Mouse (Mus musculus): Measurements from ENCODE around the gene Fam163a. TPM values are rescaled to one million over a fixed set of nuclear protein-coding genes. Genes with fewer than 3 reads are reported as not detected.

Gene Fam163a
- polyA plus RNA-seq, 1 experiment: 0.02 TPM

DNA sequence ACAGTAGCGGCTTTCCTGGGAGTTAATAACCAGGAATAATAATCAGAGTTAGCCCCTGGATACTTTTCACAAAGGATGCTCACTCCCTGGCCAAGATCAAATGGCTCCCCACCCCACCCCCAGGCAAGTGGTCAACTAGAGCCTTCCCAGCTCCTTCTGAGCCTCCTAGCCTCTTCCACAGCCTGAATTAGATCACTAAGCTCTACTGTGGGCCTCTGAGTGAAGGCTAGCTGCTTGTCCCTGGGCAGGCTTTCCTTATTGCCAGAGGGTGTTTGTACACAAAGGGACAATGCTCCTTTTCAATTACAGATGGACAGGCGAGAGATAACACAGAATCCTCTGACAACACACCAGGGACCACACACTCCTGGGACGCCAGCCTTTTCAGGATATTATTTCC, 2.2 kb downstream of the Fam163a start:
- H3K4me3 ChIP-seq (ENCODE audit: control insufficient read depth, low read depth, low read length): no peak overlapping the region
- H3K27ac ChIP-seq (ENCODE audit: control insufficient read depth, insufficient read depth, low read depth, low read length): no peak overlapping the region
- TF ChIP-seq POLR2A (IDR thresholded peaks at IDR 0.05; ENCODE audit: control insufficient read depth, low read depth, low read length): no peak
- TF ChIP-seq CTCF (IDR thresholded peaks at IDR 0.05; ENCODE audit: control insufficient read depth, insufficient read depth, insufficient replicate concordance, low read depth, low read length): no peak
- no peaks in the 10 kb centered on the region for H3K27me3 ChIP-seq (ENCODE audit: control insufficient read depth, insufficient read depth, low read length)
- H3K36me3 ChIP-seq (ENCODE audit: control insufficient read depth, insufficient read depth, low read length): no peaks in the 10 kb centered on the region
- H3K4me1 ChIP-seq (ENCODE audit: control insufficient read depth, insufficient read depth, low read length): peaks cover 5% of the 10 kb centered on the region

DNA sequence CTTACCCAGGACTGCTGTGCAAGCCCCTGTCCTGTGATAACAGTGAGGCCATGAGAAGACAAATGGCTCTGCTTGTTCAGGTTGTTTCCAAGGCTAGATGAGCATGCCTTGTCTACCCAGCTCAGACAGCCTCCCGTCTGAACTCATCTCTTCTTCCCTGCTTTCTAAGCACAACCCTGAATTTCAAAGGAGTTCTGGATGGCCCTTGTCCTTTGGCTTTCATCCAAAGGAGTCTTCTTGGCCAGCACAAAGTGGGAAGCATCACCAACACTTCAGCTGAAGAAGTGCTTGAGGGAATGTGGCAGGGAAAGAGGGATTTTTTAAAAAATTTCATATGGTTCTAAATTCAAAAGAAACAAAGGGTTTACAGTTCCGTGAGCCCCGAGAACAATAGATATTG, 3.8 kb downstream of the Fam163a start:
- TF ChIP-seq POLR2A (IDR thresholded peaks at IDR 0.05; ENCODE audit: control insufficient read depth, low read depth, low read length): no peak
- H3K27me3 ChIP-seq (ENCODE audit: control insufficient read depth, insufficient read depth, low read length): no peaks in the 10 kb centered on the region
- H3K4me3 ChIP-seq (ENCODE audit: control insufficient read depth, low read depth, low read length): no peak overlapping the region
- H3K27ac ChIP-seq (ENCODE audit: control insufficient read depth, insufficient read depth, low read depth, low read length): no peak overlapping the region
- H3K36me3 ChIP-seq (ENCODE audit: control insufficient read depth, insufficient read depth, low read length): no peaks in the 10 kb centered on the region
- peaks cover 5% of the 10 kb centered on the region for H3K4me1 ChIP-seq (ENCODE audit: control insufficient read depth, insufficient read depth, low read length)

GRCm38 (mm10) chr1:156197588-156197987, 7.2 kb downstream of the Fam163a start:
- Histone ChIP-seq H3K36me3 (ENCODE audit: control insufficient read depth, insufficient read depth, low read length) (no peaks in the 10 kb centered on the region), H3K4me1 (ENCODE audit: control insufficient read depth, insufficient read depth, low read length) (no peaks in the 10 kb centered on the region), H3K27ac (ENCODE audit: control insufficient read depth, insufficient read depth, low read depth, low read length) (no peak overlapping the region), H3K27me3 (ENCODE audit: control insufficient read depth, insufficient read depth, low read length) (no peaks in the 10 kb centered on the region), H3K4me3 (ENCODE audit: control insufficient read depth, low read depth, low read length) (no peak overlapping the region)
- TF ChIP-seq POLR2A (IDR thresholded peaks at IDR 0.05; ENCODE audit: control insufficient read depth, low read depth, low read length) (no peak), CTCF (IDR thresholded peaks at IDR 0.05; ENCODE audit: control insufficient read depth, insufficient read depth, insufficient replicate concordance, low read depth, low read length) (no peak)

- Histone ChIP-seq H3K4me1 (ENCODE audit: control insufficient read depth, insufficient read depth, low read length) (no peaks in the 10 kb centered on the region), H3K27me3 (ENCODE audit: control insufficient read depth, insufficient read depth, low read length) (no peaks in the 10 kb centered on the region), H3K36me3 (ENCODE audit: control insufficient read depth, insufficient read depth, low read length) (no peaks in the 10 kb centered on the region), H3K4me3 (ENCODE audit: control insufficient read depth, low read depth, low read length) (no peak overlapping the region), H3K27ac (ENCODE audit: control insufficient read depth, insufficient read depth, low read depth, low read length) (no peak overlapping the region)
- no peak for TF ChIP-seq POLR2A (IDR thresholded peaks at IDR 0.05; ENCODE audit: control insufficient read depth, low read depth, low read length)
- no peak for TF ChIP-seq CTCF (IDR thresholded peaks at IDR 0.05; ENCODE audit: control insufficient read depth, insufficient read depth, insufficient replicate concordance, low read depth, low read length)
Observed at GRCm38 (mm10) chr1:156193292-156193691, 11.5 kb downstream of the Fam163a start.

GRCm38 (mm10) chr1:156192853-156193252, 12.0 kb downstream of the Fam163a start:
- Histone ChIP-seq H3K4me3 (ENCODE audit: control insufficient read depth, low read depth, low read length) (no peak overlapping the region), H3K4me1 (ENCODE audit: control insufficient read depth, insufficient read depth, low read length) (no peaks in the 10 kb centered on the region), H3K36me3 (ENCODE audit: control insufficient read depth, insufficient read depth, low read length) (no peaks in the 10 kb centered on the region), H3K27ac (ENCODE audit: control insufficient read depth, insufficient read depth, low read depth, low read length) (no peak overlapping the region), H3K27me3 (ENCODE audit: control insufficient read depth, insufficient read depth, low read length) (no peaks in the 10 kb centered on the region)
- TF ChIP-seq CTCF (IDR thresholded peaks at IDR 0.05; ENCODE audit: control insufficient read depth, insufficient read depth, insufficient replicate concordance, low read depth, low read length): no peak
- TF ChIP-seq POLR2A (IDR thresholded peaks at IDR 0.05; ENCODE audit: control insufficient read depth, low read depth, low read length): no peak

- H3K27ac ChIP-seq (ENCODE audit: control insufficient read depth, insufficient read depth, low read depth, low read length): no peak overlapping the region
- H3K4me3 ChIP-seq (ENCODE audit: control insufficient read depth, low read depth, low read length): no peak overlapping the region
- no peaks in the 10 kb centered on the region for H3K4me1 ChIP-seq (ENCODE audit: control insufficient read depth, insufficient read depth, low read length)
- H3K27me3 ChIP-seq (ENCODE audit: control insufficient read depth, insufficient read depth, low read length): no peaks in the 10 kb centered on the region
- TF ChIP-seq CTCF (IDR thresholded peaks at IDR 0.05; ENCODE audit: control insufficient read depth, insufficient read depth, insufficient replicate concordance, low read depth, low read length) (no peak), POLR2A (IDR thresholded peaks at IDR 0.05; ENCODE audit: control insufficient read depth, low read depth, low read length) (no peak)
- H3K36me3 ChIP-seq (ENCODE audit: control insufficient read depth, insufficient read depth, low read length): no peaks in the 10 kb centered on the region
Observed at GRCm38 (mm10) chr1:156186646-156187045, 18.2 kb downstream of the Fam163a start.

DNA sequence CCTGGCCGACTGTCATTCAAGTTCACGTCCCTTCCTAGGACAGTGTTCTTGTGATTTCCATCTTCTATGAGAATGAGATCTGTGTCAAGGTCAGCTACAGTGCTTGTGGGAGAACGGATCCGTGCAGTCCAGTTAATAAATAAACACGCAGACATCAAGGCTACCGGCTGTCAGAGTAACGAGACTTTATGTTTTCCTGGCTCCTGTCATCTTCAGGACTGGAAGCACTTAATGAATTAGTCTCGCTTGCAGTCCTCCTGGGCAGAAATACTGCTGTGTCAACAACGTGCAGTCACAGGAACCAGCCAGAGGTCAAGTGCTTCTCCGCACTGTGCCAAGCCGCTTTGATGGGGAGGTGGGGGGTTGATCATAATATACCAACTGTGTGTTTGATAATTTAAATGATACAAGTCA, 20.7 kb downstream of the Fam163a start:
- Histone ChIP-seq H3K4me1 (ENCODE audit: control insufficient read depth, insufficient read depth, low read length) (no peaks in the 10 kb centered on the region), H3K27me3 (ENCODE audit: control insufficient read depth, insufficient read depth, low read length) (no peaks in the 10 kb centered on the region), H3K36me3 (ENCODE audit: control insufficient read depth, insufficient read depth, low read length) (no peaks in the 10 kb centered on the region), H3K27ac (ENCODE audit: control insufficient read depth, insufficient read depth, low read depth, low read length) (no peak overlapping the region), H3K4me3 (ENCODE audit: control insufficient read depth, low read depth, low read length) (no peak overlapping the region)
- TF ChIP-seq POLR2A (IDR thresholded peaks at IDR 0.05; ENCODE audit: control insufficient read depth, low read depth, low read length) (no peak), CTCF (IDR thresholded peaks at IDR 0.05; ENCODE audit: control insufficient read depth, insufficient read depth, insufficient replicate concordance, low read depth, low read length) (no peak)
